Mouse (Mus musculus): Measurements from ENCODE around the gene H2-D1.

DNA sequence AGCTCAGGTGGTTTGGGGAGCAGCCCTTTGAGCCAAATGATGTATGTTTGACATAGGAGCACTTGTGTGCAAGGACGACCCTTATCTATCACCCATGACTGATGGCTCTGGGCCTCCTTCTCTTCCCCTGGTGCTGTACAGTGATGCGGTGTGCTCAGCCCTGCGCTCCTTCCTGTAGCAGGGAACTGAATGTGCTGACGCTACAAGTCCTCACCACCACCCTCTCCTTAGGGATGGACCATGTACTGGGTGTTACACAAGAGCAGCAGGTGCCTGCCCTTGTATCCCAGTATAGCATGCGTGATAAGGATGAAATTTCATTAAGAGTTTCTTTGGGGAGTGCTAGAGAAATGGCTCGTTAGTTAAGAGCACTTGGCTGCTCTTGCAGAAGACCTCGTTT, 15.4 kb upstream of the H2-D1 start:
- no peak for TF ChIP-seq MAFK (IDR thresholded peaks at IDR 0.05; ENCODE audit: insufficient read depth, low read depth, low read length)
- no peak for TF ChIP-seq ZC3H11A (IDR thresholded peaks at IDR 0.05; ENCODE audit: borderline replicate concordance, low read depth, low read length)
- no peak for TF ChIP-seq ZNF384 (IDR thresholded peaks at IDR 0.05; ENCODE audit: low read depth, low read length)
- no peak for TF ChIP-seq HCFC1 (IDR thresholded peaks at IDR 0.05; ENCODE audit: borderline replicate concordance, insufficient read depth, low read length)
- TF ChIP-seq CHD2 (IDR thresholded peaks at IDR 0.05; ENCODE audit: low read depth, low read length) = no peak

Data from ES-E14 (cell line).